Mouse (Mus musculus) forebrain, embryonic 16.5 days (tissue): Measurements from ENCODE around the gene Zfp324. TPM values are rescaled to one million over a fixed set of nuclear protein-coding genes. Genes with fewer than 3 reads are reported as not detected.
"Not testable (repeated sequence)": the region's sequence is repeated elsewhere in the genome, so short reads cannot be mapped to it uniquely, and the experiment has no call there.

Experiments used
- ATAC-seq: fragments of 200-750 bp; cut with Nextera tagmentation; 2 replicates; pipeline ENCODE4 v1.8.0; 2017; ENCODE audit warnings: mild to moderate bottlenecking, moderate library complexity
- H3K27ac ChIP-seq: fragments of 300-500 bp; sonication (generic); 2 replicates; pipeline ENCODE4 v1.5.1; 2014; ENCODE audit warnings: low read length, control low read depth
- H3K27me3 ChIP-seq: fragments of 300-500 bp; sonication (generic); replicated peaks from 2 replicates; pipeline ENCODE4 v1.6.1; 2014; ENCODE audit warnings: low read length; ENCODE audit not compliant: control insufficient read depth, insufficient read depth
- H3K36me3 ChIP-seq: fragments of 300-500 bp; sonication (generic); 2 replicates; pipeline ENCODE4 v1.6.1; 2014; ENCODE audit not compliant: control insufficient read depth, insufficient read depth
- H3K4me1 ChIP-seq: fragments of 300-500 bp; sonication (generic); replicated peaks from 2 replicates; pipeline ENCODE4 v1.6.1; 2014; ENCODE audit warnings: low read length; ENCODE audit not compliant: control insufficient read depth, insufficient read depth
- H3K4me2 ChIP-seq: fragments of 300-500 bp; sonication (generic); 2 replicates; pipeline ENCODE4 v1.6.1; 2014; ENCODE audit warnings: mild to moderate bottlenecking, low read length, control low read depth
- H3K4me3 ChIP-seq: fragments of 300-500 bp; sonication (generic); replicated peaks from 2 replicates; pipeline ENCODE4 v1.5.1; 2014; ENCODE audit warnings: mild to moderate bottlenecking, low read length, control low read depth
- H3K9ac ChIP-seq: fragments of 300-500 bp; sonication (generic); replicated peaks from 2 replicates; pipeline ENCODE4 v1.6.1; 2014; ENCODE audit warnings: low read depth, low read length, control low read depth
- H3K9me3 ChIP-seq: fragments of 300-500 bp; sonication (generic); 2 replicates; pipeline ENCODE4 v1.6.1; 2016; ENCODE audit warnings: low read length; ENCODE audit not compliant: control insufficient read depth
- WGBS: fragments of 180-500 bp; shearing (Covaris S2); extraction: QIAGEN DNeasy Blood & Tissue Kit; methylation state at CpG from one replicate; pipeline ENCODE4 v1.1.7; 2014; 5-methylcytosine and 5-hydroxymethylcytosine counted together
- polyA plus RNA-seq: library from polyadenylated mRNA; unstranded; fragments of >200 nt; fragmentation: Nextera tagmentation; extraction: Ambion mirVana; gene quantifications from 2 replicates; pipeline ENCODE4 v1.2.1, GENCODE M21; 2015

Gene Zfp324
- polyA plus RNA-seq, result 16.8 and 17.4 TPM in 2 replicates

- WGBS, result 0% methylated on average over 23 of the region's 23 CpGs
- peaks cover 13% of the 10 kb centered on the region for H3K36me3 ChIP-seq
- ATAC-seq, result peak; percentile 92
- H3K4me1 ChIP-seq, result peaks cover 24% of the 10 kb centered on the region
- no peaks in the 10 kb centered on the region for H3K27me3 ChIP-seq
- peak within 1 kb of the TSS; percentile 85 for H3K9ac ChIP-seq
- H3K27ac ChIP-seq, result peak within 1 kb of the TSS; percentile 76
- peak within 1 kb of the TSS; percentile 70 for H3K4me3 ChIP-seq
- peak within 1 kb of the TSS; percentile 82 for H3K4me2 ChIP-seq
- no peaks in the 10 kb centered on the region for H3K9me3 ChIP-seq
These were observed at the start of gene Zfp324 for GRCm38 (mm10) chr7:12965678-12966091. Gene Zfp324, plus strand, starts transcription at chr7:12965838.

- H3K27ac ChIP-seq, H3K4me3 ChIP-seq, H3K27me3 ChIP-seq, H3K4me2 ChIP-seq, ATAC-seq, H3K9me3 ChIP-seq, H3K9ac ChIP-seq: not testable (repeated sequence)
- peaks cover 11% of the 10 kb centered on the region for H3K36me3 ChIP-seq
- WGBS, result 94% methylated on average over 7 of the region's 8 CpGs
- peaks cover 14% of the 10 kb centered on the region for H3K4me1 ChIP-seq
These were observed 45.1 kb upstream of the Zfp324 start for GRCm38 (mm10) chr7:12920495-12920894.

DNA sequence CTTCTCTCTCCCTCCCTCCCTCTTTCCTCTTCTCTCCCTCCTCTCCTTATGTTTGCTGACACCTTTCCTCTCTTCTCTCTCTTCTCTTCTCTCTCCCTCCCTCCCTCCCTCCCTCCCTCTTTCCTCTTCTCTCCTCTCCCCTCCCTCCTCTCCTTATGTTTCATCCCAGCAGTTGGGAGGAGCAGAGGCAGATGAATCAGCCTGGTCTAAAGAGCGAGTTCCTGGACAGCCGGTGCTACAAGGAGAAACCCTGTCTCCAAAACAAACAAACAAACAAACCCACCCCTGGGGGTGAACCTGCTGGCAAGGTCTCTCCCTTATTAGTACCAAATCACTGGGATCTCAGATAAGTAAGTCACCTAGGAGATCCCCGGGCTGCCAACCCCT lies 44.3 kb upstream of the Zfp324 start:
- H3K27ac ChIP-seq, result peak overlapping the region; percentile 94
- no peaks in the 10 kb centered on the region for H3K27me3 ChIP-seq
- H3K36me3 ChIP-seq, result peaks cover 19% of the 10 kb centered on the region
- ATAC-seq, result peak; percentile 0; the same call in 1 of the 2 replicates
- H3K9ac ChIP-seq, result peak overlapping the region; percentile 86
- WGBS, result 0% methylated on average over 3 of the region's 3 CpGs
- peak overlapping the region; percentile 81 for H3K4me3 ChIP-seq
- peaks cover 14% of the 10 kb centered on the region for H3K4me1 ChIP-seq
- peak overlapping the region; percentile 90 for H3K4me2 ChIP-seq
- no peaks in the 10 kb centered on the region for H3K9me3 ChIP-seq

DNA sequence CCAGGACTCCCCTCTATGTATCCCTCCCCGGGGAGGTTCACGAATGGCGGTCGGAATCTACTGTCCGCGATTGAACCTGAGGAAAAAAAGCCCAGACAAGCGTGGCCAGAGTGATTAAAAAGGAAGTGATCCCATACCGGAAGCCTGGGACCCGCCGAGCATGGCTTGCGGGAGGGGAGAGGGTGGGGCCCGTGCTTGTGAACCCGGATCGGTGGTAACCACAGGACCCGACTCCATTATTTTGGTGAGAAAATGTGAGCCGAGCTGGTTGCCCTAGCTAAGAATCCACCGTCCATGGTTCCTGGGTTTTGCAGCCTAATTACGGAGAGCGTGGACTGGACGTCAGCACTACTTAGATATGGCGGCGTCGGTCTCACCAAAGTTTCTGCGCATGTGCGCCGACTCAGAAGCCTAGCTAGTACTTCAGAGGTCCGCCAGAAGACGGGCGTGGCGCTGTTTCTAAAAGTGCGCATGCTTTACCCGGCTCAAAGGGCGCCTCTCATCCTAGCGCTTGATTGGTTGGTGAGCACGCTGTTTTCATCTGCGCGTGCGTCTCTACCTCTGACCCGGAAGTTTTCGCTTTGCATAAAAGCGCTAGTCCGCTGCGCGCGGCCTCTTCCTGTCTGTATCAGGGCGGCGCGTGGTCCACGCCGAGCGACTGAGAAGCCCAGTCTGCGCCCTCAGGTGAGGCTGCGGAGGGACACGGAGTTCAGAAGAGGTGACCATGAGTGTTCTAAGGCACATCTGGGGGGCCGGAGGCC lies 43.8 kb upstream of the Zfp324 start, which contains the start of gene Rps5:
Gene Rps5, plus strand, starts transcription at position 586 of the 761 bp plus-strand sequence.
- peak within 1 kb of the TSS; percentile 97 for H3K4me2 ChIP-seq
- H3K9me3 ChIP-seq, result no peaks in the 10 kb centered on the region
- H3K4me3 ChIP-seq, result peak within 1 kb of the TSS; percentile 81
- H3K27ac ChIP-seq, result peak within 1 kb of the TSS; percentile 94
- H3K27me3 ChIP-seq, result peaks cover 4% of the 10 kb centered on the region
- WGBS, result under 1% methylated on average over 55 of the region's 55 CpGs
- peaks cover 24% of the 10 kb centered on the region for H3K36me3 ChIP-seq
- H3K4me1 ChIP-seq, result peaks cover 14% of the 10 kb centered on the region
- peak; percentile 98 for ATAC-seq
- H3K9ac ChIP-seq, result peak within 1 kb of the TSS; percentile 86

GRCm38 (mm10) chr7:12922729-12923128 lies 42.9 kb upstream of the Zfp324 start:
- peak overlapping the region; percentile 81 for H3K4me3 ChIP-seq
- H3K36me3 ChIP-seq, result peaks cover 28% of the 10 kb centered on the region
- H3K9ac ChIP-seq, result peak overlapping the region; percentile 76
- no peak for ATAC-seq
- WGBS, result 4% methylated on average over 8 of the region's 8 CpGs
- peaks cover 15% of the 10 kb centered on the region for H3K4me1 ChIP-seq
- H3K27ac ChIP-seq, result no peak overlapping the region
- H3K9me3 ChIP-seq, result no peaks in the 10 kb centered on the region
- peak overlapping the region; percentile 97 for H3K4me2 ChIP-seq
- peaks cover 12% of the 10 kb centered on the region for H3K27me3 ChIP-seq

DNA sequence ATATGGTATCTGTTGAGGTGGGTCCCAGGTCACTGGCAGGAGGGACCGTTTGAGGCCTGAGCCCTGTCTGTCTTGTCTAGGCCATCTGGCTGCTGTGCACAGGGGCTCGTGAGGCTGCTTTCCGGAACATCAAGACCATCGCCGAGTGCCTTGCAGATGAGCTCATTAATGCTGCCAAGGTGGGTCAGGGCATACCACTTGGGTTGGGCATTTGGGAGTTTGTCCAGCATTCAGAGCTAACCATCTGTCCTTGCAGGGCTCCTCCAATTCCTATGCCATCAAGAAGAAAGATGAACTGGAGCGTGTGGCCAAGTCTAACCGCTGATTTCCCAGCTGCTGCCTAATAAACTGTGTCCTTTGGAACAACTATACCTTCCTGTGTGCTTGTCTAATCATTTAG lies 39.3 kb upstream of the Zfp324 start:
- H3K4me3 ChIP-seq, result no peak overlapping the region
- peaks cover 18% of the 10 kb centered on the region for H3K4me1 ChIP-seq
- H3K9ac ChIP-seq, result no peak overlapping the region
- no peaks in the 10 kb centered on the region for H3K9me3 ChIP-seq
- no peak overlapping the region for H3K27ac ChIP-seq
- H3K27me3 ChIP-seq, result peaks cover 15% of the 10 kb centered on the region
- H3K36me3 ChIP-seq, result peaks cover 28% of the 10 kb centered on the region
- WGBS, result 86% methylated on average over 7 of the region's 7 CpGs
- ATAC-seq, result no peak
- no peak overlapping the region for H3K4me2 ChIP-seq

GRCm38 (mm10) chr7:12927191-12927680 lies 38.4 kb upstream of the Zfp324 start, which contains the start of gene Rnf225:
Gene Rnf225, plus strand, starts transcription at chr7:12927416.
- Histone ChIP-seq H3K36me3 (peaks cover 28% of the 10 kb centered on the region), H3K4me2 (peak within 1 kb of the TSS; percentile 37), H3K27me3 (peaks cover 15% of the 10 kb centered on the region), H3K27ac (no peak within 1 kb of the TSS), H3K9me3 (no peaks in the 10 kb centered on the region), H3K9ac (peak within 1 kb of the TSS; percentile 40), H3K4me3 (peak within 1 kb of the TSS; percentile 22), H3K4me1 (peaks cover 17% of the 10 kb centered on the region)
- WGBS, result 25% methylated on average over 8 of the region's 8 CpGs
- ATAC-seq, result no peak

DNA sequence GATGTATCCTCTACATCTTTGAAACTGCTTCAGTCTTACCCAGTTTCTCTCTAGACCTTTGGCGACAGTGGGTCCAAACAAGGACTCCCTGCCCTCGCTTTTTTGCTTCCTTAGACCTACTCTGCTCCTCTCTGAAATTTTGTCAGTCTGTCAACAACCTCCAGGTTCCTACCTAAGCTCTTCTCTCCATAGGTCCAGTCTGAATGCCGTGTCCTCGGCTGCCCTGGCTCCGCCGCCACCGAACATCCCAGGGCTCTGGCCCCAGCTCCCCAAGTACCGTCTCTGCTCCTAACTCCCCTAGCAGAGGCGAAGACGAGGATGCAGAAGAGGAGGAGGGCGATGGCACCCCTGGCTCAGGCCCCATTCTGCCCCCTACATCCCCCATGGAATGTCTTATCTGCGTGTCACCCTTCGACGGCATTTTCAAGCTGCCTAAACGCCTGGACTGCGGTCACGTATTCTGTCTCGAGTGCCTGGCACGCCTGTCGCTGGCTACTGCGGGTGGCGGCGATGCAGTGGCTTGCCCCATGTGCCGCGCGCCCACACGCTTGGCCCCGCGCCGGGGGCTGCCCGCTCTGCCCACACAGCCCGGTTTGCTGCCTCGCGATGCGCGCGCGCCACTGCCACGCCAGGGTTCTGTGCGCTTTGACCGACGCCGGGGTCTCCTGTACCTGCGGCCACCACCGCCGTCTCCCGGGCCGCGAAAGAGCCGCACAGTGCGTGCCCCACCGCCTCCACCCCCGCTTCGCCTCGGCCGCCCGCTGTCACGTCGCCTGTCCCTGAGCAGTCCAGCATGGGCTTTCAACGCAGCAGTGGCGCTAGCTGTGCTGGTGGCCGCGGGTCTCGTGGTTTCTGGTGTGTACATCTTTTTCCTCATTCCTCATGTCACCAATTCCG lies 37.7 kb upstream of the Zfp324 start:
- Histone ChIP-seq H3K4me3 (peak overlapping the region; percentile 22), H3K27me3 (peaks cover 15% of the 10 kb centered on the region), H3K9me3 (no peaks in the 10 kb centered on the region), H3K36me3 (peaks cover 28% of the 10 kb centered on the region), H3K4me2 (peak overlapping the region; percentile 37), H3K27ac (no peak overlapping the region), H3K4me1 (peaks cover 14% of the 10 kb centered on the region), H3K9ac (peak overlapping the region; percentile 40)
- peak; percentile 53 for ATAC-seq
- WGBS, result 5% methylated on average over 64 of the region's 65 CpGs
